Mouse (Mus musculus): Measurements from ENCODE around the gene Ddx42. TPM values are rescaled to one million over a fixed set of nuclear protein-coding genes. Genes with fewer than 3 reads are reported as not detected.

Ddx42 gene
- polyA plus RNA-seq (2016; fragmentation: Nextera tagmentation; extraction: Ambion mirVana): 100 and 112 TPM in 2 replicates

DNA sequence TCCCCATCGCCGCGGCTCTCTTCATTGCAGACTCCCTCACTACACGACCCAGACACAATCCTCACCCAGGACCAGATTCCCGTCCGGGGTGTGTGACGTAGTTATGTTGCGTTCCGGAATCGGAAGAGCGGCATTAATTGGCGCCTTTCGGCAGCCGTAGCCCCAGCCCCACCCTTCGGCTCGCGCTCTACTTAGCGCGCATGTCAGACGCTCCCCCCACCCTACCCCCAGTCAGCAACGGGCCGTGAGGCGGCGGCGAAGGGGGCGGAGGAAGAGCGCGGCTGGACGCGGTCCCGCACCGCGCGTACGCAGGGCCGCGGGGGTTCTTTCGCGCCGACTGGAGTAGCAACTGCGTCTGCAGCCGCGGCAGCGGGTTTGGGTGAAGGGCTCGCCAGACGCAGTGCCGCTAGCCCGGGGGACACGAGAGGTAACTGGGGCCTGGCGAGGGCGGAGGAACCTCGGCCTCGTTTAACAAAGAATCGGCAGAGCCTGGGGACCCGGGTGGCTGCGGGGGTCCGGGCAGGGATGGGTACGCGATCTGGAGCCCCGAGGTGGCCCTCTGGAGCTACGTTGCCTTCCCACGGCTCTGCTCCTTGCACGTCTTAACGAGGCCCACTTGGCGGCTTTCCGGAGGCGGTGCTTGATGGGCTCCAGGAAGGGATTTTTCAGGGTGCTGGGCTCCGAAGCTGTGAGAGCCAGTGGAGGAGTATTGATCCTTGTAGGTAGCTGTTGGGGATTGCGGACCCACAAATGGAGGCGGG, at the start of gene Ddx42:
TSS of gene Ddx42 (plus strand) at position 197 of the 761 bp plus-strand sequence.
- peak; percentile 90 for DNase-seq (ENCODE audit: low spot score)
- Histone ChIP-seq H3K9me3 (replicated peaks) (no peaks in the 10 kb centered on the region), H3K4me3 (peak within 1 kb of the TSS; percentile 75), H3K27ac (replicated peaks) (peak within 1 kb of the TSS; percentile 92), H3K4me1 (peaks cover 30% of the 10 kb centered on the region), H3K36me3 (peaks cover 25% of the 10 kb centered on the region), H3K27me3 (ENCODE audit: low read depth, poor library complexity, severe bottlenecking) (no peaks in the 10 kb centered on the region)
- WGBS: under 1% methylated on average over 70 of the region's 70 CpGs

DNA sequence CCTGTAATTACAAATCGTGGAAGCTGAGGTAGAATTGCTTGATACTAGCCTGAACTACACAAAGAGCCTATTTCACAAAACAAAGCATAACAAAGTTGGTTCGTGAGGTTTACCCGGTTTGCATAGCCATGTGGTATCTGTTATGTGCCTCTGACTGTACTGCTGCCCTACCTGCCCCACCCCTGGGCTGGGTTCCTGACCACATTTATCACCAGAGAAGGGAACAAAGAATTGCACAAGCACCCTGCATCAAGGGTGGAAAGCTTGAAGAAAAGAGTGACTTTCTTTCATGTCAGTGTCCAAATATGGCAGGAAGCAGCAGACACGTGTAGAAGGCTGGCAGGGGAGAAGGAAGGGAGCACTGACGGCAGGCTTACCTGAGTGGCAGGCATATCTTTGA, 49.3 kb upstream of the Ddx42 start:
- H3K36me3 ChIP-seq: peaks cover 86% of the 10 kb centered on the region
- 89% methylated on average over 5 of the region's 5 CpGs for WGBS
- DNase-seq (ENCODE audit: low spot score): no peak
- H3K27ac ChIP-seq (replicated peaks): no peak overlapping the region
- H3K9me3 ChIP-seq (replicated peaks): no peaks in the 10 kb centered on the region
- H3K4me1 ChIP-seq: no peaks in the 10 kb centered on the region
- H3K27me3 ChIP-seq (ENCODE audit: low read depth, poor library complexity, severe bottlenecking): no peaks in the 10 kb centered on the region
- no peak overlapping the region for H3K4me3 ChIP-seq

DNA sequence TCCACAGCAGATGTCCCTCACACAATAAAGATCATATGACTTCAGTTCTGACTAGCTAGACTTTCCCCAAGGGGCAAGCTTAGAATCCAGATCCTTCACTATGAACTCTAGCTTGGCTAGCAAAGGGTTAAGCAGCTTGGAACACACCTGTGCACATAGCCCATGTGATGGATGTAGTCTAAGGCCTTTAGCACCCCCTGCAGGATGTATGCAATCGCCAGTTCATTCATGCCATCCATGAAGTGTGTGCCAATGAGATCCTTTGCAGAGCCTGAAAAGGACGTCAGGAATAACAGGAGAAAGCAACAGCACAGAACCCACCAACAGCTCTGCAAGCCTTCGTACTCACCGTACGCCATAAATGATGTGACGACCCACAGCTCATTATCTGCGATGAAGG, 45.9 kb upstream of the Ddx42 start:
- H3K27ac ChIP-seq (replicated peaks): no peak overlapping the region
- no peaks in the 10 kb centered on the region for H3K9me3 ChIP-seq (replicated peaks)
- H3K4me3 ChIP-seq: no peak overlapping the region
- no peak for DNase-seq (ENCODE audit: low spot score)
- WGBS: 83% methylated on average over 7 of the region's 7 CpGs
- H3K4me1 ChIP-seq: no peaks in the 10 kb centered on the region
- H3K27me3 ChIP-seq (ENCODE audit: low read depth, poor library complexity, severe bottlenecking): no peaks in the 10 kb centered on the region
- H3K36me3 ChIP-seq: peaks cover 66% of the 10 kb centered on the region

DNA sequence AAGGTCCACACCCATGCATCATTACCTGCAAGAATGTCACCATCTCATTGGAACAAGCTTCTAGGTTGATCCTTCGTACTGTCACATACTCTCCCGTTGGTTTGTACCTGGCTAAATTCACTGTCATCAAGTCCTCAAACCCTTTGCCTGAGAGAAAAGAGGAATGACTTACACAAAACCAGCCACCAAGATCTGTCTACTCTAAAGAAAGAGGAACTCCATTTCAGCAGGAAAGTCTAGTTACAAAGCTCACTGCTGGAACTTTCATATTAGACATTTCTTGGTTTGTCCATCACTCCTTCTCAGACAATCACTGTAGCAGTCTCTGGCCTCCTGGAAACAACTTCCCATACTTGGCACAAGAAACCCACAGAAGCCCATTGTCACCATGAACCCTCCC, 43.5 kb upstream of the Ddx42 start:
- Histone ChIP-seq H3K27me3 (ENCODE audit: low read depth, poor library complexity, severe bottlenecking) (no peaks in the 10 kb centered on the region), H3K36me3 (peaks cover 42% of the 10 kb centered on the region), H3K4me1 (no peaks in the 10 kb centered on the region), H3K9me3 (replicated peaks) (no peaks in the 10 kb centered on the region), H3K27ac (replicated peaks) (no peak overlapping the region), H3K4me3 (no peak overlapping the region)
- no peak for DNase-seq (ENCODE audit: low spot score)
- 95% methylated on average over 2 of the region's 2 CpGs for WGBS

DNA sequence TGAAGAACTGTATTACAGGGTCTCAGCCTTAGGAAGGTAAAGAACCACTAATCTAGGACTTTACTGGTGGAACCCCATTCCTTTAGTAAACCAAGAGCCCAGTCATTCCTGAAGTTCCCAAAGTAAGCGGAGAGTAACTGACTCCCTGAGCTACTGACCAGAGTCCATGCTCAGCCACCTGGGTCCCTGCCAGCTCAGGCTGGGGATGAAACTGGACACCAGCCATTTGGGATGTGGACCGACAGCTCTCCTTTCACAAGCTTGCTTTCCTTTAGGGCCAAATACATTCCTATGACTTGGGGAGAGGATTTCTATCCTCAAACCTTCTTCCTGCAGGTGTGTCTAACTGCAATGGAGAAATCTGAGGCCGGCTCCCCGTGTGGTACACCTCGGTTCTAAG, 42.4 kb upstream of the Ddx42 start:
- H3K9me3 ChIP-seq (replicated peaks): no peaks in the 10 kb centered on the region
- no peaks in the 10 kb centered on the region for H3K4me1 ChIP-seq
- 84% methylated on average over 5 of the region's 5 CpGs for WGBS
- no peak overlapping the region for H3K27ac ChIP-seq (replicated peaks)
- H3K36me3 ChIP-seq: peaks cover 37% of the 10 kb centered on the region
- DNase-seq (ENCODE audit: low spot score): no peak
- no peak overlapping the region for H3K4me3 ChIP-seq
- H3K27me3 ChIP-seq (ENCODE audit: low read depth, poor library complexity, severe bottlenecking): no peaks in the 10 kb centered on the region

DNA sequence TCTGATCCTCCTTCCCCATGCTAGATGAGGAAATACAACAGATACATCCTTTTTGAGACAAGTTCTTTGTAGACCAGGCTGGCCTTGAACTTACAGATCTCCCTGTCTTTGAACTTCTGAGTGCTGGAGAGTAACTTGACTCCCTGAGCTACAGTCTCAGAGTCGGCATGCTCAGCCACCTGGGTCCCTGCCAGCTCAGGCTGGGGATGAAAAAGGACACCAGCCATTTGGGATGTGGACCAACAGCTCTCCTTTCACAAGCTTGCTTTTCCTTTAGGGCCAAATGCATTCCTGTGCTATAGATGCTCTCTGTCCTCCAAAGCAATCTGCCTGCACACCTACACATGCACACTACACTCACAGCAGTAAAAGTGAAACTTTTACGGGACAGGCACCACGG, 41.6 kb upstream of the Ddx42 start:
- no peaks in the 10 kb centered on the region for H3K9me3 ChIP-seq (replicated peaks)
- no peak overlapping the region for H3K27ac ChIP-seq (replicated peaks)
- H3K27me3 ChIP-seq (ENCODE audit: low read depth, poor library complexity, severe bottlenecking): no peaks in the 10 kb centered on the region
- peaks cover 30% of the 10 kb centered on the region for H3K36me3 ChIP-seq
- H3K4me1 ChIP-seq: 0 out of 2 replicates have a peak, but pooled peaks cover 3% of the 10 kb centered on the region
- 80% methylated on average over 3 of the region's 3 CpGs for WGBS
- no peak overlapping the region for H3K4me3 ChIP-seq
- no peak for DNase-seq (ENCODE audit: low spot score)

DNA sequence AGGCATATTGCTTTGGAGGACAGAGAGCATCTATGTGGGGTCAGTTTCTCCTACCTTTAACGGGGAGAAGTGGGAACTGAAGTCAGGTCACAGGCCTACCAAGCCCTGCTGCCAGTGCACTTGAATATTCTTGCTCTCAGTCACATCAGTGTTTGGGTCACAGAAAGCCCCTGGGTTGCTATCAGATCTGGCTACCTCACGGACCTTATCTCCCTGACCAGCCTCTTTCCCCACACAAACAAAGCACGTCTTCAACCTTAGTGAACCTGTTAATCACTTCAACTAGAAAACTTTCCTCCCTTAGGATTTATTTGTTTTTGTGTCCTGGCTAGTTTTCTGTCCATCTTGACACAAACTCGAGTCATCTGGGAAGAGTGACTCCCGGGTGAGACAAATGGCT, 40.4 kb upstream of the Ddx42 start:
- Histone ChIP-seq H3K4me1 (0 out of 2 replicates have a peak, but pooled peaks cover 3% of the 10 kb centered on the region), H3K4me3 (no peak overlapping the region), H3K27ac (replicated peaks) (no peak overlapping the region), H3K27me3 (ENCODE audit: low read depth, poor library complexity, severe bottlenecking) (no peaks in the 10 kb centered on the region), H3K36me3 (peaks cover 19% of the 10 kb centered on the region), H3K9me3 (replicated peaks) (no peaks in the 10 kb centered on the region)
- 87% methylated on average over 5 of the region's 5 CpGs for WGBS
- DNase-seq (ENCODE audit: low spot score): no peak

DNA sequence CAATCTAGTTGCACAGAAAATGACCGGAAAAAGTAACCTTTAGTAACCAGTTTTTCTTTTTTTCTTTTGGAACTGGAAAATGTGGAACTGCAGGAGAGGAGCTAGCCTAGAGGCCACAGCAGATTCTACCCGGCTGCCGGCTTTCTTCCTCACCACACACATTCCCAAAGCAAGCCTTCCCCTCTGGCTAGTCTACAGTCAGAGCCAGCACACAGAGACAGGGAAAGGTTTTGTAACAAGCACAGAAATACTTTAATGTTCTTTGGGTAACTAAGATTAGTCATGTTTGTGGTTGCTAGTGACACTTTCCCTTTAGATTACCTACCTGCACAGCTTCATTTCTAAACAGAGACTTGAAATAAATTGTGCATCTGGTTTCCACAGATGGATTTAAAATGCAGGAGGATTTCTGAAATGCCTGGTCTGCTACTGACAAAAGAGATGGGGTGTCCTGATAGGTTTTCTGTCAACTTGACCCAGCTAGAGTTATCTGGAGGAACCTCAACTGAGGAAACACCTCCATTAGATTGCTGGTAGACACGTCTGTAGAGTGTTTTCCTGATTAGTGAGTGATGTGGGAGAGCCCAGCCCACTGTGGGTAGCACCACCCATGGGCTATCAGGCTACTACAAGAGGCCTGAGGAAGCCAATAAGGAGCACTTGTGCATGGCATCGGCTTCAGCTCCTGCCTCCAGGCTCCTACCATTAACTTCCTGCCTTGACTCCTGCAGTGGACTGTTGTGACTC, 38.5 kb upstream of the Ddx42 start:
- Histone ChIP-seq H3K4me3 (no peak overlapping the region), H3K4me1 (0 out of 2 replicates have a peak, but pooled peaks cover 3% of the 10 kb centered on the region), H3K36me3 (peaks cover 19% of the 10 kb centered on the region), H3K9me3 (replicated peaks) (no peaks in the 10 kb centered on the region), H3K27ac (replicated peaks) (no peak overlapping the region), H3K27me3 (ENCODE audit: low read depth, poor library complexity, severe bottlenecking) (no peaks in the 10 kb centered on the region)
- DNase-seq (ENCODE audit: low spot score): no peak
- WGBS: 83% methylated on average over 5 of the region's 5 CpGs

DNA sequence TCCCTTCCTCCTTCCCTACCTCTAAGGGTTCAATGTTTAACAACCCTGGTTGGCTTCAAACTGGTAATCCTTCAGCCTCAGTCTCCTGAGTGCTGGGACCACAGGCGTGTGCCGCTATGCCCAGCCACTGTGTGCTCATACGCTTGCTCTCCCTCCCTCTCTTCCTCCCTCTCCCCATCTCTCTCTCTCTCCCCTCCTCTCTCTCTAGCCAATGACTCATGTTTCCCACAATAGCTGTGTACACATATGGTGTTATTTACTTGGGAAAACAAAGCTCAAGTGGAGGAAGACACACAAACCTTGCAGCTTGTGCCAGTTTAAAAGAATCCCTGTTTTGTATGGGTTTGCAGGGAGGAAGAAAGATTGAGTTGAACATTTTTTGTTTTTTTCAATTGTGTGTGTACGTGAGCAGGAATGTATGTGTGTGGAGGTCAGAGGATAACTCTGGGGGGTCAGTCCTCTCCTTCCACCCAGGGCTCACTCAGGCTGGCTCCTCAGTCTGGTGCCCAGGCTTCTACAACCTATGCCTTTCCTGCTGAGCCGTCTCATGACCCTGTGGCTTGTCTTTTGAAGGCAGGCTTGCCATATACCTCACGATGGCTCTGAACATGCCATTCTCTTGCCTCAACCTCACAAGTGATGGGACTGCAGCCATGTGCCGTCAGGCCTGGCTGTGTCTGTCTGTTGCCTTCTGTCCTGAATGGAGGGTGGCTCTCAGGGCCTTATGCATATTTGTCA, 36.8 kb upstream of the Ddx42 start:
- no peak for DNase-seq (ENCODE audit: low spot score)
- H3K4me1 ChIP-seq: 0 out of 2 replicates have a peak, but pooled peaks cover 3% of the 10 kb centered on the region
- WGBS: 76% methylated on average over 7 of the region's 7 CpGs
- H3K9me3 ChIP-seq (replicated peaks): no peaks in the 10 kb centered on the region
- no peaks in the 10 kb centered on the region for H3K27me3 ChIP-seq (ENCODE audit: low read depth, poor library complexity, severe bottlenecking)
- peaks cover 21% of the 10 kb centered on the region for H3K36me3 ChIP-seq
- no peak overlapping the region for H3K4me3 ChIP-seq
- no peak overlapping the region for H3K27ac ChIP-seq (replicated peaks)

DNA sequence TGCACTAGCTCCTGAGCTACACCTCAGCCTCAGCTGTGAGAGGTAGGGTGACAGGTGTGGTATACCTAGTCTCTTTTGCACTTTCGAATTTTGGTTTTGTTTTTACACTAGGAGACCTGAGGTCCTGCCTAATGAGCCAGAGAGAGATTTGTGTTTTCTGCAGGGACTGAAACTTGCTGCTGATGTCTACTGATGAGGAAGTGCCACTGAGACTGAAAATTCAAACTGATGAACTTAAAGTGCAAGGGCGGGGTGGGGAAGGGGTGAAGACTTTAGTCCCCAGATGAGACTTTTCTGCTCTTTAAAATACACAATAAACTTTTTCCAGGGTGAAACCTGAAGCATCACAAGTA, 36.3 kb upstream of the Ddx42 start:
- 0 out of 2 replicates have a peak, but pooled peaks cover 3% of the 10 kb centered on the region for H3K4me1 ChIP-seq
- H3K27me3 ChIP-seq (ENCODE audit: low read depth, poor library complexity, severe bottlenecking): no peaks in the 10 kb centered on the region
- WGBS: 90% methylated on average over 2 of the region's 2 CpGs
- H3K36me3 ChIP-seq: peaks cover 26% of the 10 kb centered on the region
- no peak overlapping the region for H3K27ac ChIP-seq (replicated peaks)
- no peaks in the 10 kb centered on the region for H3K9me3 ChIP-seq (replicated peaks)
- DNase-seq (ENCODE audit: low spot score): no peak
- no peak overlapping the region for H3K4me3 ChIP-seq

DNA sequence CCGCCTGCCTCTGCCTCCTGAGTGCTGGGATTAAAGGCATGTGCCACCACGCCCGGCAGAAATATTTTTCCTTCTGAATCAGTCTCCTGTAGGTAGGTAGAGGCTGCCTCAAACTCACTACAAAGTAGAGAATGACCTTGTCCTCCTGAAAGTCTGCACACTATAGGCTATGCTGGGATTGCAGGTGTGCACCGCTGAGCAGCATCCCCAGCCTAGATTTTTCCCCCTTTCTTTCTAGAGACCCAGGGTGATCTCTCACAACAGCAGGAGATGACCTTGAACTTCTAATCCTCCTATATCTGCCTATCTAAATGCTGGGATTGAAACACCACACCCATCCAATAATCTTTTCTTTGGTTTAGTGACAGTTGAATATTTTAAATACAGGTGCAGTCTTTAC, 29.4 kb upstream of the Ddx42 start:
- 94% methylated on average over 4 of the region's 4 CpGs for whole genome bisulfite sequencing
- DNase-seq (ENCODE audit: low spot score): no peak

DNA sequence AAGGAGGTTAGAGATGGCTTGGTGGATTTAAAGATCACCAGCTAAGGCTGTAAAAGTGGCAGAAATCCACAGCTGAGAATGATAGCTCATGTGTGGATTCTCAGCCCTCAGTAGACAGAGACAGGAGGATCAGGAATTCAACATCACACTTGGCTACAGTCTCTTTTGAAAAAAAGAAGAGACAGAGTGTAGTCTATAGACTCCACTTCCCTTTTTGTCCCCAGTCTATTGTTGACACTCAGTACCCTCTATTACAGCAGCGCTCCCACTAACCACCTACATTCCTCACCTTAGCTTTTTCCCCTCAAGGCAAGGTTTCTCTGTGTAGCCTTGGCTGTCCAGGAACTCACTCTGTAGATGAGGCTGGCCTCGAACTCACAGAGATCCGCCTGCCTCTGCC, 25.0 kb upstream of the Ddx42 start:
- WGBS: 93% methylated on average over 3 of the region's 3 CpGs
- H3K9me3 ChIP-seq (replicated peaks): no peaks in the 10 kb centered on the region
- no peak overlapping the region for H3K27ac ChIP-seq (replicated peaks)
- no peaks in the 10 kb centered on the region for H3K27me3 ChIP-seq (ENCODE audit: low read depth, poor library complexity, severe bottlenecking)
- H3K4me1 ChIP-seq: peaks cover 19% of the 10 kb centered on the region
- no peak for DNase-seq (ENCODE audit: low spot score)
- H3K4me3 ChIP-seq: no peak overlapping the region; the same call in 1 of the 2 replicates
- peaks cover 9% of the 10 kb centered on the region for H3K36me3 ChIP-seq

More for the DNA sequence above, 29.4 kb upstream of the Ddx42 start:
- Histone ChIP-seq H3K27me3 (ENCODE audit: low read depth, poor library complexity, severe bottlenecking) (no peaks in the 10 kb centered on the region), H3K27ac (replicated peaks) (no peak overlapping the region), H3K4me3 (no peak overlapping the region), H3K4me1 (peaks cover 4% of the 10 kb centered on the region), H3K9me3 (replicated peaks) (no peaks in the 10 kb centered on the region), H3K36me3 (peaks cover 27% of the 10 kb centered on the region)
